Mouse (Mus musculus): ENCODE results near the gene Zbtb9. TPM values are rescaled to one million over a fixed set of nuclear protein-coding genes. Genes with fewer than 3 reads are reported as not detected.
A peak's percentile ranks its signal among the peaks of the same experiment; 100 is the strongest.

Zbtb9 gene
- polyA plus RNA-seq, 1 experiment = 10.4 TPM

GRCm38 (mm10) chr17:27025326-27025902 is 52.4 kb downstream of the Zbtb9 start:
- TF ChIP-seq CTCF (IDR thresholded peaks at IDR 0.05; ENCODE audit: low read depth, low read length) = no peak
- no peak for TF ChIP-seq POLR2A (IDR thresholded peaks at IDR 0.05; ENCODE audit: borderline replicate concordance, low read depth, low read length)
- Histone ChIP-seq H3K4me3 (ENCODE audit: insufficient read depth, low read length) (no peak overlapping the region), H3K27ac (ENCODE audit: insufficient read depth, low read depth, low read length) (peak overlapping the region; percentile 40), H3K4me1 (ENCODE audit: control insufficient read depth, insufficient read depth, low read length) (peaks cover 23% of the 10 kb centered on the region)

- TF ChIP-seq POLR2A (IDR thresholded peaks at IDR 0.05; ENCODE audit: borderline replicate concordance, low read depth, low read length) (no peak), CTCF (IDR thresholded peaks at IDR 0.05; ENCODE audit: low read depth, low read length) (no peak)
Measured at GRCm38 (mm10) chr17:27025951-27026350, 53.0 kb downstream of the Zbtb9 start.

GRCm38 (mm10) chr17:27027460-27028283 is 54.7 kb downstream of the Zbtb9 start:
- peaks cover 23% of the 10 kb centered on the region for H3K4me1 ChIP-seq (ENCODE audit: control insufficient read depth, insufficient read depth, low read length)
- TF ChIP-seq CTCF (IDR thresholded peaks at IDR 0.05; ENCODE audit: low read depth, low read length) = no peak
- no peak for TF ChIP-seq POLR2A (IDR thresholded peaks at IDR 0.05; ENCODE audit: borderline replicate concordance, low read depth, low read length)
- peak overlapping the region; percentile 74 for H3K27ac ChIP-seq (ENCODE audit: insufficient read depth, low read depth, low read length)
- peak overlapping the region; percentile 92 for H3K4me3 ChIP-seq (ENCODE audit: insufficient read depth, low read length)

More at GRCm38 (mm10) chr17:27025951-27026350, 53.0 kb downstream of the Zbtb9 start:
- Histone ChIP-seq H3K4me1 (ENCODE audit: control insufficient read depth, insufficient read depth, low read length) (peaks cover 23% of the 10 kb centered on the region), H3K4me3 (ENCODE audit: insufficient read depth, low read length) (no peak overlapping the region), H3K27ac (ENCODE audit: insufficient read depth, low read depth, low read length) (peak overlapping the region; percentile 40)

GRCm38 (mm10) chr17:27028284-27028795 is 55.4 kb downstream of the Zbtb9 start:
- Histone ChIP-seq H3K4me3 (ENCODE audit: insufficient read depth, low read length) (peak overlapping the region; percentile 92), H3K4me1 (ENCODE audit: control insufficient read depth, insufficient read depth, low read length) (peaks cover 23% of the 10 kb centered on the region), H3K27ac (ENCODE audit: insufficient read depth, low read depth, low read length) (peak overlapping the region; percentile 74)
- no peak for TF ChIP-seq POLR2A (IDR thresholded peaks at IDR 0.05; ENCODE audit: borderline replicate concordance, low read depth, low read length)
- peak; percentile 36 for TF ChIP-seq CTCF (IDR thresholded peaks at IDR 0.05; ENCODE audit: low read depth, low read length)

DNA sequence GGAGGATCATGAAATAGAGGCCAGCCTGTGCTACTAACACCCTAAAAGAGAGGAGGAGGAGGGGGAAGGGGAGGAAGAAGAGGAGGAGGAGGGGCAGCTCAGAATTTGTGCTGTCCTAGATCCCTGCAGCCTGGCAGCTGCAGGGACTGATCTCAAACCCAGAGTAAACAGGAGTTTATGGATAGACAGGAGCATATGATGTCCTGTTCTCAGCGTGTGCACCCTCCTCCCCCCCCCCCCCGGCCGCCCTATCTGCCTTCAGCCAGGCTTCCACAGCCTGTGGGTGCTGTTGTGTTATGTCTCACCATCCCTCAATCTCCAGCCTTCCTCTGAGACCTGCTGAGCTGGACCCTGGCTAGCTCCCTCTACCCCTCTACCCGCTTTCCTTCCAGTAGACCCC is 55.9 kb downstream of the Zbtb9 start, which contains the start of gene Bak1:
TSS of gene Bak1 (minus strand) at position 101 of the 400 bp plus-strand sequence.
- H3K27ac ChIP-seq (ENCODE audit: insufficient read depth, low read depth, low read length) = peak within 1 kb of the TSS; percentile 74
- TF ChIP-seq POLR2A (IDR thresholded peaks at IDR 0.05; ENCODE audit: borderline replicate concordance, low read depth, low read length) (no peak), CTCF (IDR thresholded peaks at IDR 0.05; ENCODE audit: low read depth, low read length) (no peak)
- peak within 1 kb of the TSS; percentile 92 for H3K4me3 ChIP-seq (ENCODE audit: insufficient read depth, low read length)
- peaks cover 23% of the 10 kb centered on the region for H3K4me1 ChIP-seq (ENCODE audit: control insufficient read depth, insufficient read depth, low read length)

DNA sequence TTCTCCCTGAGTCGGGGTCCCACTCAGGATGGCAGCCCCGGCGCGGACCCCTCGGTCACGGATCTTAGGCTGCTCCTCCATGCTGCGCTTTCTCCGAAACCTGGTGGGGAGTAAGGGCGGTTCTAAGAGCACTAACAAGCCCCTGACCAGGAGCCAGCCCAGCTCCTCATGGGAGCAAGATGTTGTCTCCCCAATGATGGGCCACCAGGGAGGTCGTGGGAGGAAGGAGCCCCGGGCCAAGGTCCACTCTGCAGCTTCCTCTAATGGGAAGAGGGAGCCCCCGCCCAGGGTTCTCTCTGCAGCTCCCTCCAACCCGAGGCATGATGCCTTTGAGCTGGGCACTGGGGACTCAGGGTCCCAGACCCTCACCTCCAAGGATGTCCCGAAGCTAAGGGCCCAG is 56.5 kb downstream of the Zbtb9 start:
- no peak overlapping the region for H3K27ac ChIP-seq (ENCODE audit: insufficient read depth, low read depth, low read length)
- H3K4me1 ChIP-seq (ENCODE audit: control insufficient read depth, insufficient read depth, low read length) = peaks cover 23% of the 10 kb centered on the region
- TF ChIP-seq CTCF (IDR thresholded peaks at IDR 0.05; ENCODE audit: low read depth, low read length) = no peak
- TF ChIP-seq POLR2A (IDR thresholded peaks at IDR 0.05; ENCODE audit: borderline replicate concordance, low read depth, low read length) = no peak
- no peak overlapping the region for H3K4me3 ChIP-seq (ENCODE audit: insufficient read depth, low read length)

DNA sequence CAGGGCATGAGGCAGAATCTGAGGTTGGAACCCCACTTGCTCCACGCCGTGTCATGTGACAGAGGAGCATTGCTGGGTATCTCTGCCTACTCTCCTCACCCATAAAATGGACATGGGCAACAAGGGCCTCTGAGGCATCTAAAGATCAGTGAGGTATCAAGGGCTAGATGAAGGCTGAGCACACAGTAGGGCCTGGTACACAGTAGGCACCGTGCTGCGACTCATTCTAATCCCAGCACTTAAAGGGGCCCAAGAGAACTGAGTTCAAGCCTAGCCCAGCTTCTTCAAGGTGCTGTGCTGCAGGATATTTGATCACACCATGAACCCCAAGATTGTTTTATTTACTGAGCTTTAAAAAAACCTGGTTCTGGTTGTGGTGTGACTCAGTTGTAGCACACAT is 57.9 kb downstream of the Zbtb9 start:
- no peak overlapping the region for H3K4me3 ChIP-seq (ENCODE audit: insufficient read depth, low read length)
- H3K4me1 ChIP-seq (ENCODE audit: control insufficient read depth, insufficient read depth, low read length) = peaks cover 14% of the 10 kb centered on the region
- no peak overlapping the region for H3K27ac ChIP-seq (ENCODE audit: insufficient read depth, low read depth, low read length)
- TF ChIP-seq POLR2A (IDR thresholded peaks at IDR 0.05; ENCODE audit: borderline replicate concordance, low read depth, low read length) (no peak), CTCF (IDR thresholded peaks at IDR 0.05; ENCODE audit: low read depth, low read length) (no peak)

GRCm38 (mm10) chr17:27032328-27032727 is 59.4 kb downstream of the Zbtb9 start:
- TF ChIP-seq CTCF (IDR thresholded peaks at IDR 0.05; ENCODE audit: low read depth, low read length) (no peak), POLR2A (IDR thresholded peaks at IDR 0.05; ENCODE audit: borderline replicate concordance, low read depth, low read length) (no peak)

DNA sequence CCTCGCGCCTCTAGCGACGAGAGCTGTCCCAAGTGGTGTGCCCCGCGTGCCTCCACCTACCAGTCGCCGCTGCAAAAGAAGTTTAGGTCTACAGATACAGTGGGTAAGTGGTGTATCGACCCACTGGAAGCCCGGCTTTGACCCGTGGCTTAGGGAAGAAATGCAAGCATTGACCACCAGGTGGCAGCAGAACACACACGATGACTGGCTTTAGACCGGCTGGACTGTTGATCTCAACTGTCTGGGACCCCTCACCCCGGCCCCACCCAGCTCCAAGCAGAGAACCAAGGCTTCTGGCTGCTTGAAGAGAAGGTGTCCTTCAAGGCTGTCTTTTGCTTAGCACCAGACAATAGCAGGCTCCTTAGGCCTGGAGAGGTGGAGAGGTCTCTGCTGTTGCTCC is 59.9 kb downstream of the Zbtb9 start:
- Histone ChIP-seq H3K4me3 (ENCODE audit: insufficient read depth, low read length) (no peak overlapping the region), H3K4me1 (ENCODE audit: control insufficient read depth, insufficient read depth, low read length) (0 out of 2 replicates have a peak, but pooled peaks cover 2% of the 10 kb centered on the region)
- TF ChIP-seq POLR2A (IDR thresholded peaks at IDR 0.05; ENCODE audit: borderline replicate concordance, low read depth, low read length) = no peak
- peak; percentile 79 for TF ChIP-seq CTCF (IDR thresholded peaks at IDR 0.05; ENCODE audit: low read depth, low read length)

More at GRCm38 (mm10) chr17:27032328-27032727, 59.4 kb downstream of the Zbtb9 start:
- Histone ChIP-seq H3K4me3 (ENCODE audit: insufficient read depth, low read length) (no peak overlapping the region), H3K27ac (ENCODE audit: insufficient read depth, low read depth, low read length) (no peak overlapping the region), H3K4me1 (ENCODE audit: control insufficient read depth, insufficient read depth, low read length) (0 out of 2 replicates have a peak, but pooled peaks cover 2% of the 10 kb centered on the region)

DNA sequence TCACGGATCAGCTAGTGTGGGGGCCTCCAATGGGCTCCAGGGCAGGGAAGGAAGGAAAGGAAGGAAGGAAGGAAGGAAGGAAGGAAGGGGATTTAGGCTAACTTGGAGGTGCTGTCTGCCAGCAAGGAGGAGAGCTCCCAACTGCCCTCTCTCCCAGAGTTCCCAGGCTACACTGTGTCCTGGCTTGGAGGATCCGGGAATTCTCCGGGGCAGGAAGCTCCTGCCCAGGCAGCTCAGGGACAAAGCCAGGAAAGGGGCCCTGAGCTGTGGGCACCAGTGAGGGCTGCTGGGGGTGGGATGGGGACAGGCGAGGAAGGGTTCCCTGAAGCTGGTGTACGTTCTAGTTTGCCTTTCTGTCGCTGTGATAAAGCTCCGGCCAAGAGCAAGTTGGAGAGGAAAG is 63.5 kb downstream of the Zbtb9 start:
- Histone ChIP-seq H3K4me1 (ENCODE audit: control insufficient read depth, insufficient read depth, low read length) (peaks cover 17% of the 10 kb centered on the region), H3K27ac (ENCODE audit: insufficient read depth, low read depth, low read length) (no peak overlapping the region), H3K4me3 (ENCODE audit: insufficient read depth, low read length) (no peak overlapping the region)
- TF ChIP-seq POLR2A (IDR thresholded peaks at IDR 0.05; ENCODE audit: borderline replicate concordance, low read depth, low read length) (no peak), CTCF (IDR thresholded peaks at IDR 0.05; ENCODE audit: low read depth, low read length) (no peak)

More for the DNA sequence above, 59.9 kb downstream of the Zbtb9 start:
- H3K27ac ChIP-seq (ENCODE audit: insufficient read depth, low read depth, low read length) = no peak overlapping the region
